Mouse (Mus musculus): ENCODE results near the gene Errfi1.
"Not testable (repeated sequence)": the region's sequence is repeated elsewhere in the genome, so short reads cannot be mapped to it uniquely, and the experiment has no call there.

The Errfi1 gene

DNA sequence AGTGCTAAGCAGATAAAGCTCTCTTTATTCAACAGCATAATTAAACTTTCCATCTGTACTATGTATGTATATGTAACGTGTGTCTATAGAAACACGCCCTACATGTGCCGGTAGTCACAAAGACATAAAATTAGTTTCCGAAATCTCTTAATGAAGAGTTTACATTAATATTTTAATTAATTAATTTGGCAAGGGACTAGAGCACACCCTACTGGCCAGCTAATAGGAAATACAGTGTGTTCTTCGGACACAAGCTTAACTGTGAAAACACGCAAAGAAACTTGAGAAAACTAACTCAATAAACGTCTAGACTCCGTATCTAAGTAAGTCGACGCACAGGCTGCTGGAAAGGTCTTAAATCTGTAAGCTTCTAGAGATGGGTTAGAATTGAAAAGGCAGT, 3.8 kb upstream of the Errfi1 start:
- DNase-seq, result no peak

GRCm38 (mm10) chr4:150850893-150851292, 2.8 kb upstream of the Errfi1 start:
- no peak for DNase-seq

- DNase-seq, result no peak
Observed at GRCm38 (mm10) chr4:150852045-150852444, 1.7 kb upstream of the Errfi1 start.

GRCm38 (mm10) chr4:150852479-150852878, 1.2 kb upstream of the Errfi1 start:
- no peak for DNase-seq

- peak; percentile 98 to 99 for DNase-seq
Observed at GRCm38 (mm10) chr4:150854839-150855246, 1.1 kb downstream of the Errfi1 start.

DNA sequence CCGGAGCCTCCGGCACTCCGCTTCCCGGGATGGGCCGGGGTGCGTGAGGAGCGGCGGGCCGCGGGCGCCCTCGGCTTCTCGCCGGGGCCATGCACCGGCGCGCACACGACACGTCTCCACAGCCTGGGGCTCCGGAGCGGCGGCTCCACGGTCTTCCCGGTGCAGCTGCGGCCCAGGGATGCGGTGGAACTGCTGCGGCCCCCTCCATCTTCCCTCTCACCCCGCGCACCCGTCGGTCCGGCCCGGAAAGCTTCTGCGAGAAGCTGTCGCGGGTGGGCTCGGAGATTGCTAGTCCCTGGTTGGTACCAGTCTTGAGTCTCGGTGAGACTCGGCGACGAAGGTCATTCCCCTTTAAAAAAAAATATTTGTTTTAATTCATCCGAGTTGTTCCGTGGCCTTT, 1.6 kb downstream of the Errfi1 start:
- peak in 1 of 2 experiments; percentile 53 for DNase-seq

DNA sequence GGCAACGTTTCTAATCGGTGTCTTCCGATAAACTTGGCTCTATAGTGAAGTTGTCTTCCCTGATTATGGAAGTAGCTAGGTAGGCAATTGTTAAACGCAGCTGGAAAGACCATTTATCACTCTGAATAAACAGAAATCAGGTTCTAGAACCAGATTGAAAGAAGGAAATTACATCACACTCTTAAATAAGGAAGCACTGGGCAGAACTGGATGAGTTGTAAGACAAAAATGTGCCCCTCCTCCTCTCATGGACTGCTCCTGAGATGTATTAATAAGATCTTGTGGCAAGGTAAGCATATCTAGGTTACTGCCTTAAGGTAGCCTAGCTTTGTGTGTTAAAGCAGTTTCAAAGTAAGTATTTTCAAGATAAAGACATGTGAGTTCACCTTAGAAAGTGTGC, 6.8 kb downstream of the Errfi1 start:
- no peak for DNase-seq

DNA sequence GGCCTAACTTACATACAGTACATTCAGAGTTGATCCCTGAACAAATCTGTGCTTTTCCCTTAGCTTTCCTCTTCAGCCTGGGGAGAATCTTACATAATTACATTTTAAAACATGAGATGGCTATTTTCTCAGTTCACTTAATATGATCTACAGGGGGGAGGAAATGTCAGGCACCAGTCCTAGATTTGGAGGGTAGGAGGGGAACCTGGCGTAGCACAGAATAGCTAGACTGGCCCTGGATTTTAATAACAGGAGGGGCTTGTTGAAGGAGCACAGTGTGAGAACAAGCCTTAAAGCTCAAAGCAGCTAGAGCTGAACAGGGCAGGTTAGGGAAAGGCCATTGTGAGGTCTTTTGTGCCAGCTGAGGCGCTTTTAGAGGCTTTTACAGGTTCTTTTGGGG, 7.4 kb downstream of the Errfi1 start:
- no peak for DNase-seq

GRCm38 (mm10) chr4:150862626-150863375, 9.1 kb downstream of the Errfi1 start:
- no peak for DNase-seq

DNA sequence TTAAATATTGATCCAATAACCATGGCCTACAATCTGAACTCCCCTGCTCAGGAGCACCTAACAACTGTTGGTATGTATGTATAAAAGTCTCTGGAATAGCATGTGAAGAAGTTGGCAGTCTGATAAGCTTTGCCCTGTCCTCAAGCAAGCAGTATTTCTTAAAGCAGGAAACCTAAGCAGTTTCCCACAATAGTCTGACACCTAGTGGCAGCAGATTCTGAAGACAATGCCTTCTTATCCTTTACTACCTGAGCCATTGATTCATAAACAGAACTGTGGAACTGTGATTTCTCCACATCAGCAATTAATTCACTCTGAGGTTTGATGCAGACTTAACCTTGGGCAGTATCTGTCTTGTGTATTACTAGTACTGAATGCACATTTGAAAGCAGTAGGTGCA, 11.7 kb downstream of the Errfi1 start:
- no peak for DNase-seq

DNA sequence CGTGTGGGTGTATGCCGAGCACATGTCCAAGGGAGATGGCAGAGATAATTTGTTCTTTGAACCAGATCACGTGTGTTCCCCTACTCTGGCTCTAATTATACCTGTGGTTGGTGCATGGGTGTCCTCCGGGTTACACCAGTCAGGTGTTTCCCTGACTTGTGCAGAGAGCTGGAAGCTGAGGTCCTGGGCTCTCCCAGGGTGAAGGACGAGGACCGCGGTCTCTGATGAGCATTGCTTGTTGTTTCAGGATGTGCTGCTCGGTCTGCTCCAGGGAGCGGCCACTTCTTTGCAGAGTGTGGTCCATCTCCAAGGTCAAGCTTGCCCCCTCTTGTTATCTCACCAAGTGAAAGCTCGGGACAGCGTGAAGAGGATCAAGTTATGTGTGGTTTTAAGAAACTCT, 12.3 kb downstream of the Errfi1 start:
- DNase-seq, result no peak

GRCm38 (mm10) chr4:150866494-150866893, 12.8 kb downstream of the Errfi1 start:
- DNase-seq, result no peak

- no peak for DNase-seq
Observed at GRCm38 (mm10) chr4:150868161-150868560, 14.4 kb downstream of the Errfi1 start.

GRCm38 (mm10) chr4:150868859-150869258, 15.1 kb downstream of the Errfi1 start:
- DNase-seq, result no peak

- no peak for DNase-seq
Observed at GRCm38 (mm10) chr4:150869276-150870197, 15.8 kb downstream of the Errfi1 start.

DNA sequence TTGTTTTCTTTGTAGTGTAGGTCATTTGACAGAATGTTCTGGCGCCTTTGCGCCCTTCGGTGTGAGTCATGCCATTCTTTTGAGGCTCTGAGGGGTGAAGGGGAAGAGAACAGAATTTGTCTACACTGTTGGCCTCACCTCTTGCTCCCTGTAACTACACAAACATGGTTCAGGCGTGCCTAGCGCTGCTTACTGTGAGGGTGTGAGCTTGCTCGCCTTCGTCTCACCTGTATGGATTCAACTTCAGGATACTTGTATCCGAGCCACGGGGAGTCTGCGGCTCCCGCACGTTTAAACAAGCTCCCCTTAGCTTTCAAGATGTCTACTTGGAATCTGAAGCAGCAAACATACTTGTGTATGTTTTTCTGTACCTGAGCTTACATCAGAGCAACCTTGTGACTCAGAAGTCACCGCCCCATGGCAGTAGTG, 17.3 kb downstream of the Errfi1 start:
- no peak for DNase-seq

DNA sequence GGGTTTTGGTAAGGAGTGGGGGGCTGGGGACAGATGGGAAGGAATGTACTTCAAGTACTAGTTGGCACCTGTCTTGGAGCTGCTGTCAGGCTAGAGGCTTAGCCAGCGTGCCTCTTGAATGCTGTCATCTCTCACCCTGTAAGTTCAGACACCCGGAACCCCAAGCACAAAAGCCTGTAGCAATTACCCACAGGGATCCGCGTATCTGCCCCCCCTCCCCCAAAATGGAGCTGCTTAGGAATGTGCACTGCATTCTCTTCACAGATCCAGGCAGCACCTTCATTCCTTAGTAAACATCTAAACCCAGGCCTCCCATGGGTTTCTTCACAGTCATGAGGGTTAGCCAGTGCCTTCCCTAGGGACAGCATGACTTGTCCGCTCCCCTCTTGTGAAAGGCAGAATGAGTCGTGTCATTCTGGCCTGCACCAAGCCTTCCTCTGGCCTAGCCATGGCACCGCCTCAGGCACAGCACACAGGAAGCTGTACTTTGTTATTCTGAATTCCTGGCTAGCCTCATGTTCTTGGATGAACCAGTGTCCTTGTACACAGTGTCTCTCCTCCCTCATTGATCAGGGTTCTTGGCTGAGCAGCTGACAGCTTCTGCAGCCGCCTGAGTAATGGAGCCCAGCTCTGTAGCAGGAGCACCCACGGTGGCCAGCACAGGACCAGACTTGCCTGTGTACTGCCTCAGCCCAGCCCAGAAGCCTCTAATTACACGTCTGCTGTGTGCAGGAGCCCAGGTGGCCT, 17.8 kb downstream of the Errfi1 start:
- peak in 1 of 2 experiments; percentile 42 for DNase-seq

- no peak for DNase-seq
Observed at GRCm38 (mm10) chr4:150872139-150872651, 18.5 kb downstream of the Errfi1 start.

DNA sequence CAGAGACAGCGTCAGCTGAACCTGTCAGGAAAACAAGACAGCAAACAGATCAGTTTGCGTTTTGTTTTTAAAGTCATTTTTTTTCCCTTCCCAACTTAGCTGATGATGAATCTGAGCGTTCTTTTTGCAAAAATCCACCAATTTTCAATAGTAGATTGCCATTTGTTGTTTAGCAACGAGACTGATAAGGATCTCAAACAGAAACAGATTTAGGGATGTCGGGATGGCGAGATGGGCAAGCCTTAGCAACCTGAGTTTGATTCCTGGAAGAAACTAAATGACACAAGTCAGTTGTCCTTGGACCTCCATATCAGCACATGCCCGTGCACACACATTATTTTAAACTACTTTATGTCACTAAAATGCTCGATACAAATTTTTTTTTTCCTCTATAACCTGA, 19.0 kb downstream of the Errfi1 start:
- no peak for DNase-seq

DNA sequence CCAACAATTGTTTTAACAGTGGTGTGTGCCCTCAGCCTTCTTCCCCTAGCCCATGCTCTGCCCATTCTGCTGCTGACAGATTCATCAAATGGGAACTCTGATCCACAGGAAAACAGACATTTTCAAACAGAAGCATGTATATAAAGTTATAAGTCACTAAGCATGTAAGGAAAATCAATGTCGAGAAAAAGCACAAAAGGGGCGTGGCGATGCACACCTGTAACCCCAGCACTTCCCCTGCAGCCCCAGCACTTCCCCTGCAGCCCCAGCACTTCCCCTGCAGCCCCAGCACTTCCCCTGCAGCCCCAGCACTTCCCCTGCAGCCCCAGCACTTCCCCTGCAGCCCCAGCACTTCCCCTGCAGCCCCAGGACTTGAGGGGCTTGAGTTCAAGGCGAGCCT, 20.7 kb downstream of the Errfi1 start:
- not testable (repeated sequence) for DNase-seq

- DNase-seq, result no peak
Observed at GRCm38 (mm10) chr4:150875393-150875792, 21.7 kb downstream of the Errfi1 start.

- DNase-seq, result no peak
Observed at GRCm38 (mm10) chr4:150879631-150880030, 25.9 kb downstream of the Errfi1 start.

- DNase-seq, result no peak
Observed at GRCm38 (mm10) chr4:150880364-150880763, 26.6 kb downstream of the Errfi1 start.

Measured in kidney, postnatal 4 days (tissue).